Mouse (Mus musculus) cerebellum, adult 2 months (tissue): ENCODE results near the gene Enpp6. TPM values are rescaled to one million over a fixed set of nuclear protein-coding genes. Genes with fewer than 3 reads are reported as not detected.

ENCODE experiments used
- DNase-seq, 2 experiments: peaks; one replicate each; pipeline ENCODE4 v3.0.0; 2021
- H3K27ac ChIP-seq: fragments of 200-500 bp; 2 replicates; pipeline ENCODE4 v1.5.1; 2012; ENCODE audit warnings: low read length, control low read depth, inconsistent platforms; ENCODE audit not compliant: insufficient read depth
- H3K27me3 ChIP-seq: fragments of 200-500 bp; 2 replicates; pipeline ENCODE4 v1.6.1; 2012; ENCODE audit warnings: inconsistent platforms, mild to moderate bottlenecking, low read length, moderate library complexity; ENCODE audit not compliant: control insufficient read depth, insufficient read depth
- H3K4me1 ChIP-seq: fragments of 200-500 bp; 2 replicates; pipeline ENCODE4 v1.6.1; 2011; ENCODE audit warnings: low read length; ENCODE audit not compliant: control insufficient read depth, insufficient read depth
- H3K4me3 ChIP-seq: fragments of 200-500 bp; replicated peaks from 2 replicates; pipeline ENCODE3; 2011; ENCODE audit warnings: mild to moderate bottlenecking, low read depth, low read length, control low read depth; ENCODE audit not compliant: insufficient read depth
- CTCF ChIP-seq: fragments of 200-500 bp; IDR thresholded peaks from 2 replicates; pipeline ENCODE4 v1.5.1; 2011; ENCODE audit warnings: low read depth, mild to moderate bottlenecking, control low read depth, low read length, moderate library complexity, borderline replicate concordance; ENCODE audit not compliant: insufficient read depth
- POLR2A ChIP-seq: fragments of 200-500 bp; IDR thresholded peaks from 2 replicates; pipeline ENCODE4 v1.6.1; 2011; ENCODE audit warnings: low read length, control low read depth, borderline replicate concordance; ENCODE audit not compliant: insufficient read depth
- WGBS: fragments of 180-500 bp; shearing (Covaris S2); methylation state at CpG from one replicate; pipeline ENCODE4 v1.1.7; 2018; 5-methylcytosine and 5-hydroxymethylcytosine counted together
- polyA plus RNA-seq: library from polyadenylated mRNA; depleted of rRNA; stranded (reverse); fragments of >200 nt; gene quantifications from 2 replicates; pipeline ENCODE4 v1.2.3, GENCODE M21; 2012

The Enpp6 gene
- polyA plus RNA-seq, 1 experiment: 20.6 TPM

DNA sequence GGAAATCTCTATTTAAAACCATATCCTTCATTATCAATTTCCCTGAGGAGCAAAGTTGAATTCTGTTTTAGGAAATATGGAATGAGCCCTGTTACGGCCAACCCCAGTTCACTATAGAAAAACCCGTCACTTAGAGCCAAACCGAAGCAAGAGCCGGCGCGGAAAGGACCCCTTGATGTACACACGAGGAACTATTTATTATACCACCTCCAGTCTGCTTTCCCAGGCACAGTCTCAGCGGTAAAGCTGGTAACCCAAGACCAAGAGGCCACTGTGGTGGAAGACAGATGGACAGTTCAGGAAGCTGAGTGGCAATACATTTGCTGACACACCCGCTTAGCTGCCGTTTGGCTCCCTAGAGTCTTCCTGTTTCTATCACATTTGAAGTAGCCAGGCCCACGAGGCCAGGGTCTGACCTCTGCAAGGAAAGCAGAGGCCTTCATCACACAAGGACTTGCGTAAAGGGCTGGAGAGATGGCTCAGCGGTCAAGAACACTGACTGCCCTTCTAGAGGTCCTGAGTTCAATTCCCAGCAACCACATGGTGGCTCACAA is 21.6 kb downstream of the Enpp6 start:
- Histone ChIP-seq H3K27ac (no peak overlapping the region), H3K4me3 (no peak overlapping the region), H3K4me1 (no peaks in the 10 kb centered on the region), H3K27me3 (no peaks in the 10 kb centered on the region)
- TF ChIP-seq POLR2A: no peak
- no peak for TF ChIP-seq CTCF
- DNase-seq: no peak
- 89% methylated on average over 13 of the region's 13 CpGs for WGBS

DNA sequence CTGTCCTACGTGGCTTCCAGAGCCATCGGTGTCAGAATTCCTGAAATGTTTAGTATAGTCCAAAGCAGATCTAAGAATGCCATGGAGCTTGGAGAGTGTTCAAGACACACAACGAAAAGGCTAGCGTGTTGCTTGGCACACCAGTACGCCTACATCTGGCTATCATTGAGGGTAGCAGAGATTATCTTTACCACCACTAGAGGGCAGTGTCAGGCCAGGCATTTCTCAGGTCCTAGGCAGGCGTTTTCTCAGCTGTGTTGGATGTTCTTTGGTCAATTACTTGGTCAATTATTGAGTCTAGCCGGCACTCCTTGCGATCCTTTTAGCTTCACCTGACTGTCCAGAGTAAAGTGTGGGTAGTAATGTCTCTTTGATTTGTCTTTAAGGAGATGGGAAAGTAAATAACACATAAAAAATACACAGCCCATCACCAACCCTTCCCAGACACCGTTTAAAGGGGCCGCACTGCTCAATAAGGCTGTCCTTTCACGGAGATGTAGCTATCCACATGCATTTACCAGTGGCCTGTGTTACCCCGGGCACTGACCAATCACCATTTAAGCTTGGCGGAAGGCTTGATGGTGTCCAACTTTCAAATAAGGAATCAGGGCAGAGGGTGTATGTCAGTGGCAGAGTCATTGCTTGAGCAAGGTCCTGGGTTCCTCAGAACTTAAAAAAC is 29.7 kb downstream of the Enpp6 start:
- no peak overlapping the region for H3K4me3 ChIP-seq
- peak; percentile 70 to 71 for DNase-seq
- TF ChIP-seq POLR2A (no peak), CTCF (peak; percentile 97)
- H3K4me1 ChIP-seq: no peaks in the 10 kb centered on the region
- H3K27ac ChIP-seq: no peak overlapping the region
- H3K27me3 ChIP-seq: no peaks in the 10 kb centered on the region
- WGBS: 30% methylated on average over 13 of the region's 13 CpGs

DNA sequence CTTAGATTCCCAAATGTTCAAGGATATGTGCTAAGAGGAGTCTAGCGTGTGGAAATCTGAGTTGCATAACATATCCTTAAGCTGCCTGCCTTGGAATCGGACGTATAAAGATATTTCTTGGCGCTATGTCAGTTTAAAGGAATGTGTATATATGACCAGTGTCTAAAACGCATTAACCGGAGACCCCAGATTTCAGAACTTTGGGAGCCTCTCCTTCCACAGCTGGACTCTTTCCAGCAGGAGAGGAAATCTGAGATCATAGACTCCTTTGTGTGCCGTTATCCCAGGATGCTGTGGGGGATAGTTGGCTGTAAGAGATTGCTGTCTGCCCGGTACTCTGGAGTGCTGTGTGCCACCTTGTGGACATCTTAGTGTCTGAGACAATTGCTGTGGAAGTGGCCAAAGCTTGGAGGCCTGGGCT is 34.5 kb downstream of the Enpp6 start:
- TF ChIP-seq CTCF (no peak; the same call in 1 of the 2 replicates), POLR2A (no peak)
- no peak overlapping the region for H3K27ac ChIP-seq
- H3K4me1 ChIP-seq: no peaks in the 10 kb centered on the region
- H3K27me3 ChIP-seq: no peaks in the 10 kb centered on the region
- WGBS: 54% methylated on average over 8 of the region's 8 CpGs
- H3K4me3 ChIP-seq: no peak overlapping the region
- peak in 1 of 2 experiments; percentile 9 for DNase-seq

DNA sequence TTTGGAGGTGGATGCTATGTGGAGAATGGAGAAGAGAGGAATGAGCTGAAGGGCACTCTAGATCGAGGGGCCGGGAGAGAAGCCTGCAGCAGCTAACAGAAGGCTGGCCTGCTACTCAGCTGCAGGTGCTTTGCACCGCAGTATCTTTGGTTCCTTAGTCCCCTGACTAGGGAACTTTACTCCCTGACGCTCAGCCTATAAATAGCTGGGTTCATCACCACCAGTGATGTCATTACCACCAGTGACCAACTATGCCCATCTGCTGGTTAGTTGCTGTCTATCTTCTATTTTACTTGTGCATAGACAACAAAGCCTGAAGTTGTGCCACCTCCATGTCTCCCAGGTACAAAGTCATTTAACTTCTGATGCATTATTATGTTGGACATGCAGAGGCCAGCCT is 37.9 kb downstream of the Enpp6 start:
- DNase-seq: no peak
- TF ChIP-seq CTCF (no peak), POLR2A (no peak)
- H3K27me3 ChIP-seq: no peaks in the 10 kb centered on the region
- no peak overlapping the region for H3K27ac ChIP-seq
- WGBS: 87% methylated on average over 4 of the region's 4 CpGs
- no peak overlapping the region for H3K4me3 ChIP-seq
- H3K4me1 ChIP-seq: no peaks in the 10 kb centered on the region

DNA sequence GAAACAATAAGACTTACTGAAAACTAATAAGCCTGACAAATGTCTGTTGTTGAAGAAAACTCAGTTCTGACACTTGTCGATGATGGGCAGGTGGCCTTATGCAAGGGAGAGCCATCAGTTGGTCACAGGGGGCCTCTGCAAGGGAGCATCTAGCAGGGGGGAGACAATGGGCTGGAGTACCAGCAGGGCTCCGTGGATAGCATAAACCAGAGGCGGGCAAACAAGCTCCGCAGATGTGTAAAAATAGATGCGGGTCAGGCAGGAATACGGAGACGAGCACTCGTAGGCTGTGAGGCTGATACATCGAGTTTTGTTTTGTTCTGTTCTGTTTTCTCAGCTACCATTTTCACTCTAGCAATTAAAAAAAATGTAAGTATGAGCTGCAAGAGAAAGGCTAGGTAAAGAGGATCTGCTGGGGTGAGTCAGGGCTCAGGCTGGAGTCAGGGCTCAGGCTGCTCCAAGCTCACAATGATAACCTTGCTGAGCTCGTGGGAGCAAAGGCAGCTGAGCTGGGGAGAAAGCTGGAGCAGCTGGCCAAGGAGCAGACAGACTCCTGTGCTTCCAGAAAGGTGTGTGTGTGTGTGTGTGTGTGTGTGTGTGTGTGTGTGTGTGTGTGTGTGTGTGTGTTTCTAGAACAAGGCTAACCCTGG is 40.3 kb downstream of the Enpp6 start:
- WGBS: 48% methylated on average over 10 of the region's 10 CpGs
- no peaks in the 10 kb centered on the region for H3K4me1 ChIP-seq

DNA sequence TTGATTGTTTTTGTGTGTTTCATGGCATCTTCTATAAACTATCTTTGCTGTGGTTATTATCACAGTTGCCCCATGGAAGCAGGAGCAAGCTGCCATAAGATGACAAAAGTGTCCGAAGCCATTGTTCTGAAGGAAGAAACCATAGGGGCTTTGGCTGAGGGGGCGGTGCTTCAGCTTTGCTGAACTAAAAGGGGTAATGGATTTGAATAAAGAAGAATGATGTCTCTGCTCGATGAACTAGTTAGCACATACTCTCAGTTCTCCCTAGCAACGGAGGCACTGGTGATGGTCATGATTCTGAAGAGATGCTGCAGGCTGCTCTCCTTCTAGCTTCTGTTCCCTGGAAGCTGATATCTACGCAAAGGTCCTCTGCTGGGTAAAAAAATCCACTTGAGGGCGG is 41.8 kb downstream of the Enpp6 start:
- 22% methylated on average over 6 of the region's 6 CpGs for WGBS
- no peak overlapping the region for H3K27ac ChIP-seq
- H3K27me3 ChIP-seq: no peaks in the 10 kb centered on the region
- H3K4me3 ChIP-seq: no peak overlapping the region
- no peaks in the 10 kb centered on the region for H3K4me1 ChIP-seq
- TF ChIP-seq POLR2A: no peak
- TF ChIP-seq CTCF: no peak
- no peak for DNase-seq

More for the DNA sequence above, 40.3 kb downstream of the Enpp6 start:
- H3K4me3 ChIP-seq: no peak overlapping the region
- no peaks in the 10 kb centered on the region for H3K27me3 ChIP-seq
- DNase-seq: no peak
- TF ChIP-seq POLR2A (no peak), CTCF (no peak)
- no peak overlapping the region for H3K27ac ChIP-seq

DNA sequence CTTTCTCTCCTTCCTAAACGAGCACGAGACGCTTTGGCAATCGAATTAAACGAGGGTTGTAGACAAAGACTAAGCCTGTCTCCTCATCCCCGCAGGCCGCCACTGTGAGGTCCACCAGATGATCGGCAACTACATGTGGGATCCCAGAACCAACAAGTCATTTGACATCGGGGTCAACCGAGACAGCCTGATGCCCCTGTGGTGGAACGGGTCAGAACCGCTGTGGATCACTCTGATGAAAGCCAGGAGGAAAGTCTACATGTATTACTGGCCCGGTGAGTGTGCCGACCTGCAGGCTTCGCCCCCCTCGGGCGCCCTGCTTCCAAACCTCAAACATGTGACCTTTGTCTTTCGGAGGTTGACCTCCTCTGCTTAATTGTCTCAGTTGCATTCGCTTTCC is 43.6 kb downstream of the Enpp6 start:
- WGBS: 80% methylated on average over 19 of the region's 19 CpGs
- no peak overlapping the region for H3K4me3 ChIP-seq
- H3K4me1 ChIP-seq: no peaks in the 10 kb centered on the region
- no peaks in the 10 kb centered on the region for H3K27me3 ChIP-seq
- DNase-seq: no peak
- no peak overlapping the region for H3K27ac ChIP-seq
- TF ChIP-seq POLR2A: no peak

DNA sequence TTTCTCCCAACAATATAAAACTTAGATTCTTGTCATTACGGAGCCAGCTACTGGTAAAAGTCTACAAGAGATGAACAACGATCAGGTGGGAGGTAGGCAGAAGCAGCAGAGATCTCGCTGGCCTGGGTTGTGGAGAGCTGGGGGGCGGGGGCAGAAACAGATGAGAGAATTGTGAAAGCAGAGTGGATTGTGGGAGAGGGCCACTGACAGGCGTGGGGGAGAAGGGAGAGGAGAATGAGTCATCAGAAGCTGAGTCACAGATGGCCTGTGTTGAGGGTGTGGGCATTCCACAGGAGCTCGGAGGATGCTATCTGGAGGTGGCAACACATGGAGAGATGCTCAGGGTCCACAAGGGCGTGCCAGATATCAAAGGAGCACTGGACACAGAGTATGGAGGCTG is 45.4 kb downstream of the Enpp6 start:
- H3K4me1 ChIP-seq: no peaks in the 10 kb centered on the region
- 75% methylated on average over 7 of the region's 7 CpGs for WGBS
- H3K27ac ChIP-seq: no peak overlapping the region
- DNase-seq: peak; percentile 15 to 41
- no peak overlapping the region for H3K4me3 ChIP-seq
- TF ChIP-seq CTCF: no peak
- no peak for TF ChIP-seq POLR2A
- H3K27me3 ChIP-seq: no peaks in the 10 kb centered on the region
